Mouse (Mus musculus) liver, embryonic 14.5 days (tissue): ENCODE measurements around the gene H2-Eb1.

Experiments used
- CTCF ChIP-seq: IDR thresholded peaks from 2 replicates; pipeline ENCODE4 v1.5.1; 2016; ENCODE audit warnings: antibody characterized with exemption, low read depth, control low read depth
- EP300 ChIP-seq: IDR thresholded peaks from 2 replicates; pipeline ENCODE4 v1.6.1; 2016; ENCODE audit warnings: antibody characterized with exemption, low read depth

- no peak for TF ChIP-seq CTCF
- no peak for TF ChIP-seq EP300
Observed at GRCm38 (mm10) chr17:34285371-34285770, 20.3 kb upstream of the H2-Eb1 start.
